Mouse (Mus musculus) intestine, postnatal 0 days (tissue): ENCODE results near the gene Ifi47. TPM values are rescaled to one million over a fixed set of nuclear protein-coding genes. Genes with fewer than 3 reads are reported as not detected.
"Not testable (repeated sequence)": the region's sequence is repeated elsewhere in the genome, so short reads cannot be mapped to it uniquely, and the experiment has no call there.

Experiments used
- ATAC-seq: fragments of 200-750 bp; cut with Nextera tagmentation; 2 replicates; pipeline ENCODE4 v1.8.0; 2017; ENCODE audit warnings: mild to moderate bottlenecking, moderate TSS enrichment, moderate library complexity
- H3K27ac ChIP-seq: fragments of 300-500 bp; sonication (generic); 2 replicates; pipeline ENCODE4 v1.5.1; 2014; ENCODE audit warnings: mild to moderate bottlenecking, low read depth, low read length, moderate library complexity
- H3K27me3 ChIP-seq: fragments of 300-500 bp; sonication (generic); replicated peaks from 2 replicates; pipeline ENCODE4 v1.6.1; 2014; ENCODE audit warnings: low read length, mixed read lengths; ENCODE audit not compliant: control insufficient read depth, insufficient read depth
- H3K36me3 ChIP-seq: fragments of 300-500 bp; sonication (generic); 2 replicates; pipeline ENCODE4 v1.6.1; 2014; ENCODE audit warnings: mild to moderate bottlenecking, moderate library complexity; ENCODE audit not compliant: control insufficient read depth, insufficient read depth
- H3K4me1 ChIP-seq: fragments of 300-500 bp; sonication (generic); replicated peaks from 2 replicates; pipeline ENCODE4 v1.6.1; 2014; ENCODE audit warnings: antibody characterized with exemption, low read length, mixed read lengths; ENCODE audit not compliant: control insufficient read depth, insufficient read depth
- H3K4me2 ChIP-seq: fragments of 300-500 bp; sonication (generic); replicated peaks from 2 replicates; pipeline ENCODE4 v1.6.1; 2014; ENCODE audit warnings: low read depth, mild to moderate bottlenecking, moderate library complexity
- H3K4me3 ChIP-seq: fragments of 300-500 bp; sonication (generic); 2 replicates; pipeline ENCODE4 v1.5.1; 2014; ENCODE audit warnings: low read depth, low read length
- H3K9ac ChIP-seq: fragments of 300-500 bp; sonication (generic); 2 replicates; pipeline ENCODE4 v1.6.1; 2014; ENCODE audit warnings: mild to moderate bottlenecking, low read depth, low read length
- H3K9me3 ChIP-seq: fragments of 300-500 bp; sonication (generic); 2 replicates; pipeline ENCODE4 v1.6.1; 2016; ENCODE audit warnings: mixed run types; ENCODE audit not compliant: control insufficient read depth
- CTCF ChIP-seq: sonication (generic); IDR thresholded peaks from 2 replicates; pipeline ENCODE4 v1.5.1; 2016; ENCODE audit warnings: low read depth, mild to moderate bottlenecking, control low read depth, antibody characterized with exemption, moderate library complexity
- WGBS: fragments of 180-500 bp; shearing (Covaris S2); extraction: QIAGEN DNeasy Blood & Tissue Kit; methylation state at CpG from one replicate; pipeline ENCODE4 v1.1.7; 2014; 5-methylcytosine and 5-hydroxymethylcytosine counted together
- polyA plus RNA-seq: library from polyadenylated mRNA; unstranded; fragments of >200 nt; fragmentation: Nextera tagmentation; extraction: Ambion mirVana; gene quantifications from 2 replicates; pipeline ENCODE4 v1.2.1, GENCODE M21; 2015

Ifi47 gene
- 29.2 and 29.5 TPM in 2 replicates for polyA plus RNA-seq

- not testable (repeated sequence) for H3K4me2 ChIP-seq, H3K9me3 ChIP-seq, H3K27ac ChIP-seq, H3K36me3 ChIP-seq, H3K27me3 ChIP-seq, H3K4me1 ChIP-seq, ATAC-seq, H3K4me3 ChIP-seq, H3K9ac ChIP-seq
- 54% methylated on average over 6 of the region's 6 CpGs for WGBS
- peak; percentile 26 for TF ChIP-seq CTCF
Observed at GRCm38 (mm10) chr11:49076001-49076757, at the start of gene Ifi47. Gene Ifi47 (plus strand): TSS chr11:49076587.

GRCm38 (mm10) chr11:49050064-49050463, 26.3 kb upstream of the Ifi47 start:
- not testable (repeated sequence) for H3K27ac ChIP-seq, H3K27me3 ChIP-seq, H3K9ac ChIP-seq, ATAC-seq, H3K4me3 ChIP-seq, H3K4me1 ChIP-seq, H3K4me2 ChIP-seq, H3K9me3 ChIP-seq, H3K36me3 ChIP-seq

GRCm38 (mm10) chr11:49051093-49051891, 25.1 kb upstream of the Ifi47 start, which contains the start of gene 9930111J21Rik2:
Gene 9930111J21Rik2 (minus strand): TSS chr11:49051242.
- H3K9ac ChIP-seq, H3K4me1 ChIP-seq, H3K27me3 ChIP-seq, H3K27ac ChIP-seq, H3K36me3 ChIP-seq, H3K9me3 ChIP-seq, ATAC-seq, H3K4me3 ChIP-seq, H3K4me2 ChIP-seq: not testable (repeated sequence)
- WGBS: 69% methylated on average over 1 of the region's 6 CpGs

- H3K4me3 ChIP-seq, H3K4me1 ChIP-seq, H3K27me3 ChIP-seq, H3K9ac ChIP-seq, H3K9me3 ChIP-seq, ATAC-seq, H3K4me2 ChIP-seq, H3K27ac ChIP-seq, H3K36me3 ChIP-seq: not testable (repeated sequence)
- WGBS: no CpG with 5 or more reads among the region's 5 CpGs
Observed at GRCm38 (mm10) chr11:49051894-49052293, 24.5 kb upstream of the Ifi47 start.

GRCm38 (mm10) chr11:49060061-49060460, 16.3 kb upstream of the Ifi47 start:
- H3K9ac ChIP-seq, H3K9me3 ChIP-seq, H3K4me3 ChIP-seq, H3K4me2 ChIP-seq, ATAC-seq, H3K36me3 ChIP-seq, H3K4me1 ChIP-seq, H3K27ac ChIP-seq, H3K27me3 ChIP-seq: not testable (repeated sequence)
- WGBS: 57% methylated on average over 2 of the region's 3 CpGs

- not testable (repeated sequence) for H3K9me3 ChIP-seq, H3K9ac ChIP-seq, H3K4me3 ChIP-seq, ATAC-seq, H3K27me3 ChIP-seq, H3K4me1 ChIP-seq, H3K4me2 ChIP-seq, H3K36me3 ChIP-seq, H3K27ac ChIP-seq
- 68% methylated on average over 1 of the region's 2 CpGs for WGBS
Observed at GRCm38 (mm10) chr11:49061865-49062264, 14.5 kb upstream of the Ifi47 start.

- not testable (repeated sequence) for H3K27me3 ChIP-seq, H3K4me3 ChIP-seq, H3K9ac ChIP-seq, H3K27ac ChIP-seq, ATAC-seq, H3K9me3 ChIP-seq, H3K36me3 ChIP-seq, H3K4me2 ChIP-seq, H3K4me1 ChIP-seq
- WGBS: 60% methylated on average over 5 of the region's 5 CpGs
Observed at GRCm38 (mm10) chr11:49063713-49064469, 12.5 kb upstream of the Ifi47 start, which contains the start of gene Tgtp2. Gene Tgtp2 (minus strand): TSS chr11:49064206.
